Mouse (Mus musculus): ENCODE results near the gene Pigp.

DNA sequence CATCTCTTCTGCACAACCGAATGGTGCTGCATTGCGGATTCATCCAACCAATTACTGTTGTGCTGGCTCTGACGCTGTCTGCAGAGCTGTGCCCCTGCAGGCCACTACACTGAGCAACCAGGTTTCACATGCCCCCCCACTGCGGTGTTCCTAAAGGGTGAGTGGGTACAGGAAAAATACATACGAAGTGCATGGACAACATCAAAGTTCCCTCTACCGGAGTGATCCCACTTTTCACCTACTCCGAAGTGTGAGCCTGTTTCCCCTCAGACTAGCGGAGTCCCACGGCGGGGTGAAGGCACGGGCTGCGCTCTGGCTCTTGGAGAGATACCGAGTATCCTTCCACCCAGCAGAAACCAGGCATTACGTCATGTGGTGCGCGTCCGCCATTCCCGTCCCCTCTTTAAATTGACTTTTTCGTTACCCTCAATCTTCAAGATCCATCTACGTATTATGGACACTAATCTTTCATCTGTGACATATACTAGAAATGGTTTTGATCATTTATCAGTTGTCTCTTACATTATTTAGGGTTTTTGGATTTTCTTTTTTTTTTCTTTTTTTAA, 58.9 kb downstream of the Pigp start:
- TF ChIP-seq CTCF (IDR thresholded peaks at IDR 0.05; ENCODE audit: control insufficient read depth, insufficient read depth, insufficient read length) (no peak), FOSL1 (IDR thresholded peaks at IDR 0.05; ENCODE audit: insufficient read depth, low read length, poor library complexity, severe bottlenecking) (no peak)
